Mouse (Mus musculus) MEL (cell line): ENCODE data around the gene Kdm1a. TPM values are rescaled to one million over a fixed set of nuclear protein-coding genes. Genes with fewer than 3 reads are reported as not detected.

Source experiments
- DNase-seq: peaks from one replicate; pipeline ENCODE4 v3.0.0; 2011; ENCODE audit warnings: low read depth, low spot score
- H3K27ac ChIP-seq: 2 replicates; pipeline ENCODE4 v1.5.1; 2012; ENCODE audit warnings: low read depth, mild to moderate bottlenecking, control low read depth, low read length, moderate library complexity; ENCODE audit not compliant: control insufficient read depth
- H3K27me3 ChIP-seq, 2 experiments: fragments of 150-350 bp in 1 of 2; sonication (generic) in 1 of 2; 2 replicates each; pipeline ENCODE4 v1.6.1; 2012; ENCODE audit warnings: low read length in 2 of 2, mild to moderate bottlenecking in 2 of 2, improper control_type of control experiment in 1 of 2, moderate library complexity in 1 of 2; ENCODE audit not compliant: insufficient read depth in 2 of 2, control insufficient read depth in 1 of 2
- H3K36me3 ChIP-seq, 2 experiments: 2 replicates each; pipeline ENCODE4 v1.6.1; 2012 to 2014; ENCODE audit warnings: low read length in 2 of 2, improper control_type of control experiment in 1 of 2, inconsistent platforms in 1 of 2, mild to moderate bottlenecking in 1 of 2; ENCODE audit not compliant: insufficient read depth in 2 of 2, control insufficient read depth in 1 of 2
- H3K4me1 ChIP-seq, 2 experiments: fragments of 150-350 bp in 1 of 2; sonication (generic) in 1 of 2; 2 replicates each; pipeline ENCODE4 v1.6.1; 2012; ENCODE audit warnings: low read length in 2 of 2, improper control_type of control experiment in 1 of 2, mild to moderate bottlenecking in 1 of 2; ENCODE audit not compliant: insufficient read depth in 2 of 2, control insufficient read depth in 1 of 2
- H3K4me3 ChIP-seq, 2 experiments: fragments of 150-350 bp in 1 of 2; sonication (generic) in 1 of 2; 2 replicates each; pipeline ENCODE4 v1.5.1; 2012; ENCODE audit warnings: low read depth in 2 of 2, low read length in 2 of 2, mild to moderate bottlenecking in 2 of 2, moderate library complexity in 2 of 2, control low read depth in 1 of 2, improper control_type of control experiment in 1 of 2; ENCODE audit not compliant: control insufficient read depth in 1 of 2, insufficient read depth in 1 of 2
- H3K79me2 ChIP-seq: 2 replicates; pipeline ENCODE4 v1.6.1; 2012; ENCODE audit warnings: mild to moderate bottlenecking, low read length, moderate library complexity; ENCODE audit not compliant: control insufficient read depth, poor library complexity, insufficient read depth
- H3K9ac ChIP-seq: 2 replicates; pipeline ENCODE4 v1.6.1; 2012; ENCODE audit warnings: low read depth, mild to moderate bottlenecking, control low read depth, low read length, moderate library complexity; ENCODE audit not compliant: control insufficient read depth, poor library complexity, severe bottlenecking
- H3K9me3 ChIP-seq: fragments of 150-350 bp; sonication (generic); replicated peaks from 2 replicates; pipeline ENCODE4 v1.6.1; 2012; ENCODE audit warnings: mild to moderate bottlenecking, low read length, improper control_type of control experiment, moderate library complexity; ENCODE audit not compliant: insufficient read depth
- E2F4 ChIP-seq: IDR thresholded peaks from 2 replicates; pipeline ENCODE4 v1.6.1; 2011; ENCODE audit warnings: low read depth, low read length, improper control_type of control experiment, borderline replicate concordance
- ELF1 ChIP-seq: IDR thresholded peaks from 2 replicates; pipeline ENCODE4 v1.6.1; 2014; ENCODE audit warnings: low read depth, mild to moderate bottlenecking, inconsistent platforms, low read length, improper control_type of control experiment, moderate library complexity
- GATA1 ChIP-seq: IDR thresholded peaks from 2 replicates; pipeline ENCODE4 v1.6.1; 2011; ENCODE audit warnings: low read depth, low read length, improper control_type of control experiment
- HCFC1 ChIP-seq: IDR thresholded peaks from 2 replicates; pipeline ENCODE4 v1.6.1; 2012; ENCODE audit warnings: low read depth, mild to moderate bottlenecking, inconsistent platforms, low read length, improper control_type of control experiment, moderate library complexity
- JUND ChIP-seq: IDR thresholded peaks from 2 replicates; pipeline ENCODE4 v1.6.1; 2011; ENCODE audit warnings: low read depth, mild to moderate bottlenecking, improper control_type of control experiment, low read length
- KAT2A ChIP-seq: conservative IDR thresholded peaks from 2 replicates; pipeline ENCODE4 v1.6.1; 2012; ENCODE audit warnings: low read depth, low read length, improper control_type of control experiment, inconsistent platforms
- MAZ ChIP-seq: IDR thresholded peaks from 2 replicates; pipeline ENCODE4 v1.6.1; 2012; ENCODE audit warnings: low read depth, mild to moderate bottlenecking, inconsistent platforms, low read length, improper control_type of control experiment
- MEF2A ChIP-seq: IDR thresholded peaks from 2 replicates; pipeline ENCODE4 v1.6.1; 2014; ENCODE audit warnings: low read depth, mild to moderate bottlenecking, inconsistent platforms, low read length, improper control_type of control experiment; ENCODE audit not compliant: poor library complexity, insufficient replicate concordance, severe bottlenecking; ENCODE audit errors: extremely low read depth
- MXI1 ChIP-seq: IDR thresholded peaks from 2 replicates; pipeline ENCODE4 v1.6.1; 2011; ENCODE audit warnings: mild to moderate bottlenecking, low read depth, low read length, improper control_type of control experiment
- MYB ChIP-seq: IDR thresholded peaks from 2 replicates; pipeline ENCODE4 v1.6.1; 2011; ENCODE audit warnings: mild to moderate bottlenecking, low read depth, low read length, improper control_type of control experiment
- NRF1 ChIP-seq: IDR thresholded peaks from 2 replicates; pipeline ENCODE4 v1.6.1; 2014; ENCODE audit warnings: low read depth, mild to moderate bottlenecking, inconsistent platforms, low read length, improper control_type of control experiment, moderate library complexity; ENCODE audit not compliant: poor library complexity, insufficient read depth, severe bottlenecking
- RCOR1 ChIP-seq: IDR thresholded peaks from 2 replicates; pipeline ENCODE4 v1.6.1; 2012; ENCODE audit warnings: low read depth, mild to moderate bottlenecking, inconsistent platforms, low read length, improper control_type of control experiment
- SIN3A ChIP-seq: IDR thresholded peaks from 2 replicates; pipeline ENCODE4 v1.6.1; 2012; ENCODE audit warnings: low read length, improper control_type of control experiment, inconsistent platforms
- TBP ChIP-seq: IDR thresholded peaks from 2 replicates; pipeline ENCODE4 v1.8.0; 2011; ENCODE audit warnings: low read depth, low read length, improper control_type of control experiment
- TCF12 ChIP-seq: IDR thresholded peaks from 2 replicates; pipeline ENCODE4 v1.6.1; 2014; ENCODE audit warnings: low read depth, mild to moderate bottlenecking, inconsistent platforms, low read length, improper control_type of control experiment, moderate library complexity
- UBTF ChIP-seq: IDR thresholded peaks from 2 replicates; pipeline ENCODE4 v1.6.1; 2012; ENCODE audit warnings: low read depth, mild to moderate bottlenecking, inconsistent platforms, low read length, improper control_type of control experiment, moderate library complexity, borderline replicate concordance; ENCODE audit not compliant: insufficient read depth
- USF1 ChIP-seq: IDR thresholded peaks from 2 replicates; pipeline ENCODE4 v1.6.1; 2014; ENCODE audit warnings: low read depth, mild to moderate bottlenecking, inconsistent platforms, low read length, improper control_type of control experiment, moderate library complexity
- ZC3H11A ChIP-seq: IDR thresholded peaks from 2 replicates; pipeline ENCODE4 v1.6.1; 2012; ENCODE audit warnings: low read depth, mild to moderate bottlenecking, inconsistent platforms, low read length, improper control_type of control experiment
- ZKSCAN1 ChIP-seq: IDR thresholded peaks from 2 replicates; pipeline ENCODE4 v1.6.1; 2012; ENCODE audit warnings: low read depth, mild to moderate bottlenecking, inconsistent platforms, low read length, improper control_type of control experiment, moderate library complexity
- ZMIZ1 ChIP-seq: IDR thresholded peaks from 2 replicates; pipeline ENCODE4 v1.6.1; 2012; ENCODE audit warnings: low read depth, mild to moderate bottlenecking, inconsistent platforms, low read length, improper control_type of control experiment, moderate library complexity
- ZNF384 ChIP-seq: IDR thresholded peaks from 2 replicates; pipeline ENCODE4 v1.6.1; 2012; ENCODE audit warnings: low read depth, mild to moderate bottlenecking, inconsistent platforms, low read length, improper control_type of control experiment
- polyA plus RNA-seq, 2 experiments: library from polyadenylated mRNA; stranded (reverse) in 1 of 2; unstranded in 1 of 2; fragments of >175 nt in 1 of 2; fragments of >200 nt in 1 of 2; gene quantifications; 2 replicates each; pipeline versions ENCODE4 v1.2.1 to v1.2.4; 2012; ENCODE audit warnings: low replicate concordance in 2 of 2, low read depth in 1 of 2; ENCODE audit not compliant: insufficient read length in 2 of 2, insufficient read depth in 1 of 2, missing spikeins in 1 of 2
- total RNA-seq: library from RNA; depleted of rRNA; stranded (reverse); fragments of 300-350 nt; gene quantifications from 2 replicates; pipeline ENCODE4 v1.2.3, GENCODE M21; 2012

Gene Kdm1a
- total and polyA plus RNA-seq, 3 experiments, result 60.7 to 90.1 TPM; not detected in 1

DNA sequence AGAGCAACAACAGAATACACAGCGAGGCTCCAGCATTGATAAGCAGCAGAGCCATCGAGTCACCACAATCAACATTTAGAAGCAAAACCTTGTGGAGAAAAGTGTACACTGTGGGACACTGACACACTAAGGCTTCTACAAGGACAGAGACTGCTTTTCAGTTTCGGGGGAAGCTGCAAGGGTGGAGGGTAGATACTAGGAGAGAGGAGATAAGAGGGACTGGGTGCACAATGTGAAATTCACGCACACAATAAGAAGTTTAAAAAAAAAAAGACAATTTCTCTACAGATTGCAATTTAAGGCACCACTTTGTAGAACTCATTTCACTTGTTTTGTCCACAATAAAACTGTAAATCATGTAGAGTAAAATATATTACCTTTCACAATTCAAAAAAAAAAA lies 14.5 kb downstream of the Kdm1a start (continued):
- TF ChIP-seq ZNF384 (peak; percentile 90), ELF1 (no peak), TBP (0 out of 2 replicates have a peak, but pooled peaks have one; percentile 17), MAZ (0 out of 2 replicates have a peak, but pooled peaks have one; percentile 41), UBTF (no peak), HCFC1 (no peak), NRF1 (no peak), E2F4 (no peak), GATA1 (peak; percentile 80), JUND (no peak), MEF2A (no peak), RCOR1 (0 out of 2 replicates have a peak, but pooled peaks have one; percentile 33), MYB (no peak)

DNA sequence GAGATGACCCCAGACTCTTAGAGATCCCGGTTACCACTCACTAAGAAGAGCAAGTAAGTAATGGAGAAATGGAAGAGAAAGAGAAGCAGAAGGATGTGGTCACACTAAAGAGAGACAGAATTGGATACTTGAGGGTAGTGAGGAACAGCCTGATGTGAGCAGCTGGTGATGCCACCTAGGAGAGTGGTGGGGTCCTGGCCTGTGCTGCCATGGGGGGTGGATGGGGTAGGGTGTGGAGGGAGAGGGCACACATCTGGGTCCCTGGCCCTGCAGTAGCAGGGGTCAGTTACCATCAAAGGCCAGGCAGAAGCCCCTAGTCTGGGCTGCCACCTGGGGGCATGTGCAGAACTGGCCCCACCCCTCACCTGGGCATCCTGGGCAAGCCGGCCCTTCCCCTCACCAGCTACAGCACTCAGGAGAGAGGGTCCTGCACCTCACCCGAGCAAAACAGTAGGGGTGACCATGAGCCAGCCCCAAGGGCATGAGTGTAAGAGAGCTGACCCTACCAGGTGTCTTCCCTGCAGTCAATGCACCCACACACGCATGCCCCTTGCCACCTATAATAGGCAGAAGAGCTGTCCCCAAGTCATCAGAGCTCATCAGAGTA lies 15.2 kb downstream of the Kdm1a start:
- H3K79me2 ChIP-seq, result peaks cover 43% of the 10 kb centered on the region
- H3K9ac ChIP-seq, result peak overlapping the region; percentile 5
- peak overlapping the region; percentile 58 for H3K27ac ChIP-seq
- peaks cover 13% of the 10 kb centered on the region in 2 experiments for H3K4me1 ChIP-seq
- TF ChIP-seq E2F4 (no peak), SIN3A (no peak), USF1 (no peak), ZC3H11A (no peak), NRF1 (no peak), MXI1 (no peak), GATA1 (no peak), KAT2A (no peak), TCF12 (no peak), ZMIZ1 (no peak), ZKSCAN1 (no peak), MAZ (no peak)
- no peaks in the 10 kb centered on the region for H3K9me3 ChIP-seq
- DNase-seq, result no peak
- H3K36me3 ChIP-seq, result peaks cover 6 to 11% of the 10 kb centered on the region in 2 experiments
- no peaks in the 10 kb centered on the region for H3K27me3 ChIP-seq
- H3K4me3 ChIP-seq, result peak overlapping the region in 1 of 2 experiments; percentile 1; a peak in 1 of 4 replicates
